Mouse (Mus musculus) kidney, postnatal 36 days (tissue): ENCODE measurements around the gene Pvr.

Source experiments
- DNase-seq, 2 experiments: peaks; one replicate each; pipeline ENCODE4 v3.0.0; 2021 to 2022; ENCODE audit warnings: mixed read lengths in 2 of 2

Pvr gene

DNA sequence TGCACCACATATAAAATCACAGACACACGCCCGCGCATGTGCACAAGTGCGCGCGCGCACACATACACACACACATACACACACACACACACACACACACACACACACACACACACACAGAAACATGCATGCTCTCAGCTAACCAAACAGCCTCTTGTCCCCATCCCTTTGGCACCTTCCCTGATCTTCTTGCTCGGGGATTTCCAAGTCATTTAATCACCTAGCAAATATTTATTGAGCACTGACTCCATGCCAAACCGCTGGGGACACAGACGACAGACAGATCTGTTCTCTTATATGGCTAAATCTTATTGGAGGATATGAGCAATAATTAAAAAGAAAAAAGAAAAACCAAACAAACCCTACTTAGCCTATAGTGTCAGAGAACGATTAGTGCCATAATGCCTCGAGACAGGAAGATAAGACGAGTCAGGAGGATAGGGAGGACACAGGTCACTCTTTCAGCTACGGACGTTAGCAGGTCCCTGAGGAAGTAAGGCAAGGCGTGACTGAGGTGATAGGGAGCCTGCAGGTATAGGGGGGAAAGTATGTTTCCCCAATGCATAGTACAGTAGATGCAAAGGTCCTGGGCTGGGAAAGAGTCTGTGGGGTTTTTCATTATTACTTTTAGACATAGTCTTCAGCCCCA is 53.1 kb downstream of the Pvr start:
- DNase-seq, result no peak

DNA sequence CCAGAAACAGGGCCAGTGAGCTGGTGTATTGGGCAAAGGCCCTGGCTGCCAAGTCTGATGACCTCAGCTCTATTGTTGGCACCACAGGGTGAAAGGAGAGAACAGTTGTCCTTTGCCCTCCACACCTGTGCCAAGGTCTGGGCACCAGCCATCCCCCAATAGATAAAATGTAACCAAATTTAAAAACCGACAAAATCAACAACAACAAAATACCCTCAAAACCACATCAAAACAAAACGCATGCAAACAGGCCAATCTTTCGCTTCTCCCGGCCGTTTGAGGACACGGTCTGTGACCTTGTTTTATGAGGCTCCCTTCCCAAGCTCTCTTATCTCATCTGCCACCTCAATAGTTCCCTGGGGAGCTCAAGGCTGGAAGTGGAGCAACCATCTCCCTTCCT is 54.5 kb downstream of the Pvr start:
- peak; percentile 63 to 75 for DNase-seq

DNA sequence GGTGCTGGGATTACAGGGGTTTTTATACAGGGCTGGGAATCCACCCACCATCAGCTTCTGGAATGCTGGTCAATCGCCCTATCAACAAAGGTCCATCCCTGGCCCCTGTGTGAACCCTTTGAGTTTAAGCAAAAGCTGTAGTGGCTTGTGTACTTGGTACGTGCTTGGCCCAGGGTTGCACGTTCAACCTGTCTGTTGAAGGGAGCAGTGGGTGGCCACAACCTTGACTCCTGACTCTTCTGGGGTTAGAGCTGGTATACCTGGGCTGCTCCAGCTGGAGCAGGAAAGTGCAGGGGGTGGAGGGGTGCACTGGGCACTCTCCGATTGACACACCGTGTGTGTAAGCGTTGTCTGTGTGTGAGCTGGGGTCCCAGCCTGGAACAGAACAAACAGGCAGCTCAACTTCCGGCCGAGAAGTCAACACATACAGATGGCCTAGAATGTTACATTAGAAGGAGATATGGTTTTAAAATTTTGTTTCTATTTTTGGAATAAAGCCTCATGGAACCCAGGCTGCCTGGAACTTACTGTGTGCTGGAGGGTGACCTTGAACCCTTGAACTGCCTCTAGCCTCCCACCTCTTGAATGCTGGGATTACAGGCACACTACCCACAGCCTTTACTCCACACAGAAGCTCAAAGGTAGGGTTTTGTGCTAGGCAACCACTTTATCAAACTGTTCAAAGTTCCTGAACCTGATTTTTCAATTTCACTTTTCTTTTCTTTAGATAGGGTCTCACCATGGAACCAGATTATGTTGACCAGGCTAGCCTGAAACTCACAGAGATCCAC is 55.5 kb downstream of the Pvr start:
- DNase-seq, result no peak

DNA sequence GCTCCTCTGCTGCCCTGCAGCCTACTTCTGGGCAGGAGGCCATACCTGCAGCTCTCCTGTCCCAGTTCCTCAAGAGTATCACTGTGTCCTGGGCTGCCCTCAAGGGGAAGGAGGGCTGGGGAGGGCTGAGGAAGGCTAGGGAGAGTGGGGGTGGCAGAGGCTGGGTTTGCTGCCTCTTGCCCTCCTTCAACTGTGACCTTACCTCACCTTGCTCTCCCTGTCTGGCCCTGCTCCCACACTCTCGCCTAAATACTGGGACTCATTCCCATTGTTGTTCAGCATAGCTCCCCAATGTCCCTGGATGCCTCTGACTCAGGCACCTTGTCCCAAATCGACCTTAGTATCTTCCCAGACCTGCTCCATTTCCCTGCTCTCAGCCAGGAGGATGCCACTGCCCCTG is 56.7 kb downstream of the Pvr start:
- peak; percentile 16 to 59 for DNase-seq

DNA sequence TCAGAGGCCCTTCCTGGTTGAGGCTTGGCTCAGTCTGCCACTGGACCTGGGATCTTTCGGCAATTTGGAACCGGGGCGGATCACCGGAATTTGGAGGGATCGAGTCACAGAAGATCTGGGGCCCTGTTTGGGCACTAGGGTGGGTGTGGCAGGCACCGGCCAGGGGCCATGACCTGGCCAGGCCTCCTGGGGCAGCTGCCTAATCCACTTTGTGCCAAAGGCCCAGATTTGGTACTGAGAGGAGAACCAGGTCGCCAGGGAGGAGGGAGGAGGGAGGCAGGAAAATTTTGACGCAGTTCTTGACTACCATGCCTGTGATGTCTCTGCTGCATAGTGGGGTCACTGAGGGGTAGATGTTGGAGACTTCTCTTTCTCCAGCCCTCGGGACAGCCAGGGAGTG is 59.8 kb downstream of the Pvr start, which contains the start of gene Ceacam16:
TSS of gene Ceacam16 (minus strand) at position 101 of the 400 bp plus-strand sequence.
- no peak for DNase-seq

DNA sequence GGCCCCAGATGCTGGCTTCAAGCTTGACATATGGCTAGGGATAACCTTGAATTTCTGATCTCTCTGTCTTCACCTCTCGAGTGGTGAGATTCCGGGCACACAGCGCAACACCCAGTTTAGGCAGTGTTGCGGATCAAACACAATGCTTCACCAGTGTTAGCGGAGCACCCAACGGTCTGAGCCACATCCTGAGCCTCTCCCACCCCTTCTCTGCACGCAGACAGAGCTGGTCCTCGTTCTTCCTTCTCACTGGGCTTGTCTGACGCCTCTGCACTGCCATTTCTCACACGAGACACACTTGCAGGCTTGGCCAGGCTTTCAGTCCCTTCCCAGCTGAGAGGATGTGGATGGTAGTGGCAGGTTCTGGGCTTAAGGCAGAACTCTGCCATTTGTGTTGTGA is 61.2 kb downstream of the Pvr start:
- no peak for DNase-seq

DNA sequence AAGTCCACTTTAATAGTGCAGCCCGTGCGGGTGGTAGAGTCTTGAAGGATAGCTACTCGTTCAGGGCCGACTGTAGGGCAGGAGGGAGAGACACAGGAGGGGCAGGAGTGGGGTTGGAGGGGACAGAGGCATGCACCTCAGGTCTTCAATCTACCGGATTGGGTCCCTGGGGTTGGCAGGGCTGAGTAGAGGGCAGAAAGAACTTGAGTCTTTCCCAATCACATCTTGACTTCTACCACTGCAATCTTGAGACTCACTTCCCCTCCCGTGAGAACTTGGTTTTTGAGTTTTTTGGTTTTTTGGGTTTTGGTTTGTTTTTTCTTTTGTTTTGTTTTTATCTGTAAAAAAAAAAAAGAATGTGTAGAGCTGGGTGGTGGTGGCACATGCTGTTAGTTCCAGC is 64.7 kb downstream of the Pvr start:
- no peak for DNase-seq

DNA sequence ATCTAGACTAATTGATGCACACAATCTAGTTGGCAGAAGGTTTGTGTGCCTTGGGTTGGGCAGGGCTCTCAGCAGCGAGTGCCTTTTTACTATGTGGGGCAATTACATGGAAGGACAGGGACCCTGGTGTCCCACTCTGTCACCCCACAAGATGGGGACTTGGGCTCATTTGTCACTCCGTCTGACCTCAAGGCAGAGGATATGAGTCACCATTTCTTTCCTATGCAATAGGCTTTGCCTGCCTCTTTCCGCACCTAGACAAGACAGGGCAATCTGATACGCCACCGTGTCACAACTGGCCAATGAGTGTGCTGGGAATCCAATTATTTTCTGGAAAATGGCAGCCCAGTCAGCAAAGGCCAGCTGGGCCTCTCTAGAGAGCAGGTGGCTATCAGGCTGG is 65.3 kb downstream of the Pvr start:
- DNase-seq, result no peak
